Mouse (Mus musculus) retina, adult 2 months (tissue): ENCODE results near the gene BC003965.

Experiments used
- DNase-seq: peaks from one replicate; pipeline ENCODE4 v3.0.0-alpha.2; 2012; ENCODE audit warnings: low read depth, low spot score

The BC003965 gene

GRCm38 (mm10) chr17:25184129-25184691, at the start of gene BC003965:
TSS of gene BC003965 (plus strand) at chr17:25184554.
- peak; percentile 98 for DNase-seq

DNA sequence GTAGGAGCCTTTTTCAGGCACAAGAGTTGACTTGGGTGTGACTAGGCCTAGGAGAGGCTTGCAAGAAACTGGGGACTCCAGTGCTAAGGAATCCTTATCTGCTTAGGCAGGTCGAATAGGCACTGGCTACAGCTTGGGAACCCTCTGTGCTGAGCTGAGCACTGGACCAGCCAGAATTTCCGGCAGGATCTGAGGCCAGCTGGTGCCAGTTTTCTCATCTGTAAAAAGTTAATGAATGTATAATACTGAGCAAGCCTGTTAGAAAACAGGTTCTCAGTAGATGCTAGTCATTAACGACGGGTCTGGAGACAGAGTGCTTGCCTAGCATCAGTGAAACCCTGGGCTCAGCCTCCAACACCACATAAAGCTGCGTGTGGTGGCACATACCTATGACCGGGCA, 48.7 kb upstream of the BC003965 start:
- no peak for DNase-seq

DNA sequence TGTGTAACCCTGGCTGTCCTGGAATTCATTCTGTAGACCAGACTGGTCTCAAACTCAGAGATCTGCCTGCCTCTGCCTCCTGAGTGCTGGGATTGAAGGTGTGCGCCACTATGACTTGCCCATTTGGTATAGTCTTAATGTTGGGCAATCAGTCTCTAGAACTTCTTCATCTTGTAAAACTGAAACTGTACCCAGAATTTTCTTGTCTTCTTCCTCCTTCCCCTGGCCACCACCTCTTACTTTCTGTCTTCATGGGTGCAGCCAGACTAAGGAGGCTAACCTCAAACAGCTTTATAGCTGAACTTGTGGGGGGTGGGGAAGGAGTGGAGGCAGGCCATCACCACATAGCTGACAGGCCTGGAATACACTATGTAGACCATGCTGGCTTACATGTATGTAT, 45.6 kb upstream of the BC003965 start:
- DNase-seq, result no peak

GRCm38 (mm10) chr17:25139960-25140359, 44.4 kb upstream of the BC003965 start:
- DNase-seq, result no peak

GRCm38 (mm10) chr17:25162161-25162560, 22.2 kb upstream of the BC003965 start, which contains the start of gene Ccdc154:
TSS of gene Ccdc154 (plus strand) at chr17:25162461.
- DNase-seq, result no peak

GRCm38 (mm10) chr17:25163387-25163786, 21.0 kb upstream of the BC003965 start:
- DNase-seq, result no peak

DNA sequence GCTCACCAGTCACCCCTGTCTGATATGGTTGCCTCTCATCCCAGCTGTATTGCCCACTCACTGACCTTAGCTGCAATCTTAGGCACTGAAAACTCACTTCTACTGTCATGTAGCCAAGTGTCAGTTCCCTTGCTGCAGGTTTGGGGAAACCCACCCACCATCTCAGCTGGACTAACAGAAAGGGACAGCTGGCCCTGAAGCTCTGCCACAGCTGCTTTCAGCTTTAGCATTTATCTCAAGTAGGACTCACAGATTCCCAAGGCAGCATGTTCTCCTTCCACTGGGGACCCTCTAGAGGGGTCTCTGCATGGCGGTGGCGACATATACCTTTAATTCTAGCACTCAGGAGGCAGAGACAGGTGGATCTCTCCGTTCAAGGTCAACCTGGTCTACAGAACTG, 19.6 kb upstream of the BC003965 start:
- DNase-seq, result no peak

GRCm38 (mm10) chr17:25165970-25166671, 18.2 kb upstream of the BC003965 start:
- DNase-seq, result no peak

- DNase-seq, result no peak
These were observed 14.6 kb upstream of the BC003965 start for GRCm38 (mm10) chr17:25169706-25170105.

- DNase-seq, result no peak
These were observed 11.8 kb upstream of the BC003965 start for GRCm38 (mm10) chr17:25172558-25172957.

- DNase-seq, result no peak
These were observed 8.9 kb upstream of the BC003965 start, which contains the start of gene Gm38655 for GRCm38 (mm10) chr17:25175411-25175810. TSS of gene Gm38655 (minus strand) at chr17:25175471.

GRCm38 (mm10) chr17:25183232-25183631, 1.1 kb upstream of the BC003965 start:
- DNase-seq, result no peak

DNA sequence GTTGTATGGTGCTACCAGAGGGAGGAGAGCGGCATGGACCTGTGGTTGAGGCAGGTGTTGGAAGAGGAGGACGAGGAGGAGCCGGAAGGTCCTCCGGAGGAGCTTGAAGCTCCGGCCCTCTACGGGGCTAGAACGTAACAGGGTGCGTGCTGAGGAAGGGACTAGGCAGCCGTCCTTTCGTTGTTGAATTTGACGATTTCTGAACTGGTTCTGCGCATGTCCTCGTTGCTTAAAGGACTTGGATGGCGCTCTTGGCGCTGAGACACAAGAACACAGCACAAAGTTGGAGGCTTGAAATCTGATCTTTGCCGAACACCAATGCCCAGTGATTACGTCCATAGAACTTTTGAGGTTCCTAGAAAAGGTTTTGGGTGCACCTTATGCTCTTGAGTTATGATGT, 607 bp downstream of the BC003965 start:
- DNase-seq, result no peak

GRCm38 (mm10) chr17:25187784-25188149, 3.4 kb downstream of the BC003965 start:
- no peak for DNase-seq

GRCm38 (mm10) chr17:25188150-25189031, 4.0 kb downstream of the BC003965 start, which contains the start of gene Unkl:
TSS of gene Unkl (plus strand) at chr17:25188397.
- DNase-seq, result peak; percentile 30

DNA sequence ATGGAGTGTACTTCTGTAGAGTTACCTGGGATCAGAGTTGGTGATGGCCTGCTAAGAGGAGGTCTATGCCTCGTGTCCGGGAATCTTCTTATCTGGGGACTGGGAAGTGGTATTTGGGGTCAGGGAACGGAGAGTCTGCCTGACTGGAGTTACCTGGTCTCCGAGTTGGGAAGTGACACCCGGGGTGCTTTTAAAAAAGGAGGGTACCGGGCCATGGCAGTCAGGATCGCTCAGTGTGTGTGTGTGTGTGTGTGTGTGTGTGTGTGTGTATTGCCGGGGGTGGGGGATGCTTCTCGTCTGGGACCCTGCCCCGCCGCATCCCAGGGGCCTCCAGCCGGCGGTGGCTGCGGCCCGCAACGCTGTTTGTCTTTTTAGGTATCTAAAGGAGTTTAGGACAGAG, 4.7 kb downstream of the BC003965 start:
- DNase-seq, result no peak

GRCm38 (mm10) chr17:25202401-25202800, 18.0 kb downstream of the BC003965 start:
- DNase-seq, result no peak

GRCm38 (mm10) chr17:25210006-25210405, 25.7 kb downstream of the BC003965 start:
- DNase-seq, result no peak

GRCm38 (mm10) chr17:25210680-25211466, 26.5 kb downstream of the BC003965 start:
- DNase-seq, result no peak

DNA sequence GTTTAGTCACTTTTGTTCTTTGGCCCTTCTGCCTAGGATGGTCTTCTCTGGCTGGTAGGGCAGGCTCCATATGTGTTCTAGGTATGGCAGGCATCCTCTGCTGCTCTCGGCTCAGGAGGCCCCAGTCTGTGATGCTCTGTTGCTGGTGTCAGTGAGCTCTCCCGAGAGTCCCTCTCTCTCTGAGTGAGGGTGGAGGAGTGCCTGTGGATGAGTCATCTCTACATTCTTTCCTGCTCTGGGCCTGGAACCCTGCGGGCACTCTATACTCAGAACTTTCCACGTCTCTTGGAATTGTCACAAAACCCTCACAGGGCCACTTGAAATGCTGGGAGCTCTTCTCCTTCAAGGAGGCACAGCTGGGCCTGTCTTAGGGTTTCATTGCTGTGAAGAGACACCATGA, 27.4 kb downstream of the BC003965 start:
- no peak for DNase-seq

GRCm38 (mm10) chr17:25215431-25215830, 31.1 kb downstream of the BC003965 start:
- DNase-seq, result no peak

DNA sequence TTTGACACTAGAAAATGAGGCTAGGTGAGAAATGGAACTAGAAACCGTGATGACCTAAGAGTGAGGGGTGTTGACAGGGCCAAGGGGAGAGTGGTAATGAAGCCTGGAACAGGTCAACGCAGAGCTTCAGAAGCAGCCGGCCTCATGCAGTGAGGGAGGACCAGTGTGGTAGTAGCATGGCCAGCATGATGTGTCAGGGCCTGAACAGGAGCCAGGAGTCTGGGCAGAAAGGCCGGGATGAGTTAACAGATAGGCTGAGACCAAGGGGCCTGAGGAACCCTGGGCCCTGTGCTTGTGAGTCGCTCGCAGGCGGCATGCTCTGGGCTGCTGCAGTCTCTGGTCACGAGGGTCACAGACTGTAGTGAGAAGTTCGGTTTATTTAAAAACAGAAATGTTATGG, 34.6 kb downstream of the BC003965 start:
- no peak for DNase-seq
